Mouse (Mus musculus): ENCODE data around the gene Amy2a3. TPM values are rescaled to one million over a fixed set of nuclear protein-coding genes. Genes with fewer than 3 reads are reported as not detected.
A peak's percentile ranks its signal among the peaks of the same experiment; 100 is the strongest.
"Not testable (repeated sequence)": the region's sequence is repeated elsewhere in the genome, so short reads cannot be mapped to it uniquely, and the experiment has no call there.

Gene Amy2a3
- 923 and 1,054 TPM in 2 replicates for polyA plus RNA-seq (2015; fragmentation: Nextera tagmentation; extraction: Ambion mirVana)

GRCm38 (mm10) chr3:113323952-113324351, at the start of gene Amy2a3:
TSS of gene Amy2a3 (minus strand) at chr3:113324052.
- H3K9me3 ChIP-seq (replicated peaks; ENCODE audit: control insufficient read depth, low read length); H3K4me2 ChIP-seq (ENCODE audit: low read depth, low read length); H3K36me3 ChIP-seq (ENCODE audit: control insufficient read depth, insufficient read depth, low read length); H3K27me3 ChIP-seq (ENCODE audit: control insufficient read depth, insufficient read depth, low read length); H3K4me1 ChIP-seq (ENCODE audit: control insufficient read depth, insufficient read depth, low read length); H3K4me3 ChIP-seq (replicated peaks; ENCODE audit: low read length); H3K9ac ChIP-seq (ENCODE audit: low read length); H3K27ac ChIP-seq (ENCODE audit: low read length); ATAC-seq (ENCODE audit: insufficient read depth, low FRiP score): not testable (repeated sequence)
- no CpG with 5 or more reads among the region's 4 CpGs for WGBS

- no CpG with 5 or more reads among the region's 4 CpGs for WGBS
- not testable (repeated sequence) for H3K9me3 ChIP-seq (replicated peaks; ENCODE audit: control insufficient read depth, low read length); ATAC-seq (ENCODE audit: insufficient read depth, low FRiP score); H3K4me1 ChIP-seq (ENCODE audit: control insufficient read depth, insufficient read depth, low read length); H3K27ac ChIP-seq (ENCODE audit: low read length); H3K4me2 ChIP-seq (ENCODE audit: low read depth, low read length); H3K27me3 ChIP-seq (ENCODE audit: control insufficient read depth, insufficient read depth, low read length); H3K36me3 ChIP-seq (ENCODE audit: control insufficient read depth, insufficient read depth, low read length); H3K9ac ChIP-seq (ENCODE audit: low read length); H3K4me3 ChIP-seq (replicated peaks; ENCODE audit: low read length)
Observed at GRCm38 (mm10) chr3:113356558-113356957, 32.7 kb upstream of the Amy2a3 start, which contains the start of gene Amy2a2. TSS of gene Amy2a2 (minus strand) at chr3:113356658.

- not testable (repeated sequence) for H3K4me3 ChIP-seq (replicated peaks; ENCODE audit: low read length); H3K9me3 ChIP-seq (replicated peaks; ENCODE audit: control insufficient read depth, low read length); H3K9ac ChIP-seq (ENCODE audit: low read length); H3K4me1 ChIP-seq (ENCODE audit: control insufficient read depth, insufficient read depth, low read length); H3K27ac ChIP-seq (ENCODE audit: low read length); H3K36me3 ChIP-seq (ENCODE audit: control insufficient read depth, insufficient read depth, low read length); H3K4me2 ChIP-seq (ENCODE audit: low read depth, low read length); H3K27me3 ChIP-seq (ENCODE audit: control insufficient read depth, insufficient read depth, low read length)
- peak; percentile 37; the same call in 1 of the 2 replicates for ATAC-seq (ENCODE audit: insufficient read depth, low FRiP score)
Observed at GRCm38 (mm10) chr3:113345484-113345883, 21.6 kb upstream of the Amy2a3 start.

GRCm38 (mm10) chr3:113312937-113313336, 10.9 kb downstream of the Amy2a3 start:
- not testable (repeated sequence) for H3K4me2 ChIP-seq (ENCODE audit: low read depth, low read length); H3K4me3 ChIP-seq (replicated peaks; ENCODE audit: low read length); H3K27ac ChIP-seq (ENCODE audit: low read length); H3K4me1 ChIP-seq (ENCODE audit: control insufficient read depth, insufficient read depth, low read length); H3K27me3 ChIP-seq (ENCODE audit: control insufficient read depth, insufficient read depth, low read length); H3K9ac ChIP-seq (ENCODE audit: low read length); H3K36me3 ChIP-seq (ENCODE audit: control insufficient read depth, insufficient read depth, low read length); ATAC-seq (ENCODE audit: insufficient read depth, low FRiP score); H3K9me3 ChIP-seq (replicated peaks; ENCODE audit: control insufficient read depth, low read length)
- WGBS = no CpG with 5 or more reads among the region's 3 CpGs

- not testable (repeated sequence) for H3K9me3 ChIP-seq (replicated peaks; ENCODE audit: control insufficient read depth, low read length); H3K27ac ChIP-seq (ENCODE audit: low read length); H3K9ac ChIP-seq (ENCODE audit: low read length); H3K27me3 ChIP-seq (ENCODE audit: control insufficient read depth, insufficient read depth, low read length); H3K4me2 ChIP-seq (ENCODE audit: low read depth, low read length); H3K4me3 ChIP-seq (replicated peaks; ENCODE audit: low read length); ATAC-seq (ENCODE audit: insufficient read depth, low FRiP score); H3K36me3 ChIP-seq (ENCODE audit: control insufficient read depth, insufficient read depth, low read length); H3K4me1 ChIP-seq (ENCODE audit: control insufficient read depth, insufficient read depth, low read length)
- WGBS = no CpG with 5 or more reads among the region's 4 CpGs
Observed at GRCm38 (mm10) chr3:113291349-113291748, 32.5 kb downstream of the Amy2a3 start, which contains the start of gene Amy2a4. TSS of gene Amy2a4 (minus strand) at chr3:113291449.

- H3K4me1 ChIP-seq (ENCODE audit: control insufficient read depth, insufficient read depth, low read length); H3K4me3 ChIP-seq (replicated peaks; ENCODE audit: low read length); H3K27ac ChIP-seq (ENCODE audit: low read length); H3K9me3 ChIP-seq (replicated peaks; ENCODE audit: control insufficient read depth, low read length); H3K27me3 ChIP-seq (ENCODE audit: control insufficient read depth, insufficient read depth, low read length); H3K9ac ChIP-seq (ENCODE audit: low read length); H3K4me2 ChIP-seq (ENCODE audit: low read depth, low read length); H3K36me3 ChIP-seq (ENCODE audit: control insufficient read depth, insufficient read depth, low read length): not testable (repeated sequence)
- peak; percentile 37; the same call in 1 of the 2 replicates for ATAC-seq (ENCODE audit: insufficient read depth, low FRiP score)
Observed at GRCm38 (mm10) chr3:113280285-113280684, 43.6 kb downstream of the Amy2a3 start.

GRCm38 (mm10) chr3:113279586-113279985, 44.3 kb downstream of the Amy2a3 start:
- 0 out of 2 replicates have a peak, but pooled peaks have one; percentile 56 for ATAC-seq (ENCODE audit: insufficient read depth, low FRiP score)

More at GRCm38 (mm10) chr3:113279586-113279985, 44.3 kb downstream of the Amy2a3 start:
- not testable (repeated sequence) for H3K9me3 ChIP-seq (replicated peaks; ENCODE audit: control insufficient read depth, low read length); H3K27me3 ChIP-seq (ENCODE audit: control insufficient read depth, insufficient read depth, low read length); H3K4me3 ChIP-seq (replicated peaks; ENCODE audit: low read length); H3K4me1 ChIP-seq (ENCODE audit: control insufficient read depth, insufficient read depth, low read length); H3K4me2 ChIP-seq (ENCODE audit: low read depth, low read length); H3K9ac ChIP-seq (ENCODE audit: low read length); H3K27ac ChIP-seq (ENCODE audit: low read length); H3K36me3 ChIP-seq (ENCODE audit: control insufficient read depth, insufficient read depth, low read length)

Other genes starting within 250 kb of the Amy2a3 start
- gene Amy2a5, start 65.2 kb downstream of the Amy2a3 start, polyA plus RNA-seq (2015; fragmentation: Nextera tagmentation; extraction: Ambion mirVana) = 424 and 461 TPM in 2 replicates
- gene Amy2a4, start 32.6 kb downstream of the Amy2a3 start, polyA plus RNA-seq (2015; fragmentation: Nextera tagmentation; extraction: Ambion mirVana) = 923 and 1,054 TPM in 2 replicates
- gene Amy2a2, start 32.6 kb upstream of the Amy2a3 start, polyA plus RNA-seq (2015; fragmentation: Nextera tagmentation; extraction: Ambion mirVana) = 923 and 1,054 TPM in 2 replicates
- gene Amy2a1, start 208.4 kb upstream of the Amy2a3 start, polyA plus RNA-seq (2015; fragmentation: Nextera tagmentation; extraction: Ambion mirVana) = 4,796 and 5,889 TPM in 2 replicates

Data from stomach, embryonic 16.5 days (tissue).